Mouse (Mus musculus) midbrain, embryonic 15.5 days (tissue): ENCODE measurements around the gene Rrp7a. TPM values are rescaled to one million over a fixed set of nuclear protein-coding genes. Genes with fewer than 3 reads are reported as not detected.
"Not testable (repeated sequence)": the region's sequence is repeated elsewhere in the genome, so short reads cannot be mapped to it uniquely, and the experiment has no call there.

Experiments
- ATAC-seq: fragments of 200-750 bp; cut with Nextera tagmentation; replicated peaks from 2 replicates; pipeline ENCODE4 v1.8.0; 2017; ENCODE audit warnings: moderate TSS enrichment
- H3K27ac ChIP-seq: fragments of 300-500 bp; sonication (generic); 2 replicates; pipeline ENCODE4 v1.5.1; 2015; ENCODE audit warnings: mild to moderate bottlenecking, inconsistent platforms
- H3K27me3 ChIP-seq: fragments of 300-500 bp; sonication (generic); replicated peaks from 2 replicates; pipeline ENCODE4 v1.6.1; 2015; ENCODE audit warnings: inconsistent platforms
- H3K36me3 ChIP-seq: fragments of 300-500 bp; sonication (generic); replicated peaks from 2 replicates; pipeline ENCODE4 v1.6.1; 2015; ENCODE audit warnings: inconsistent platforms
- H3K4me1 ChIP-seq: fragments of 300-500 bp; sonication (generic); 2 replicates; pipeline ENCODE4 v1.6.1; 2015; ENCODE audit warnings: inconsistent platforms
- H3K4me2 ChIP-seq: fragments of 300-500 bp; sonication (generic); 2 replicates; pipeline ENCODE4 v1.6.1; 2015; ENCODE audit warnings: inconsistent platforms, mild to moderate bottlenecking, moderate library complexity
- H3K4me3 ChIP-seq: fragments of 300-500 bp; sonication (generic); 2 replicates; pipeline ENCODE4 v1.5.1; 2015; ENCODE audit warnings: mild to moderate bottlenecking, inconsistent platforms
- H3K9ac ChIP-seq: fragments of 300-500 bp; sonication (generic); 2 replicates; pipeline ENCODE4 v1.6.1; 2015; ENCODE audit warnings: mild to moderate bottlenecking, inconsistent platforms
- H3K9me3 ChIP-seq: fragments of 300-500 bp; sonication (generic); 2 replicates; pipeline ENCODE4 v1.6.1; 2016; ENCODE audit warnings: inconsistent platforms
- WGBS: fragments of 180-500 bp; shearing (Covaris S2); methylation state at CpG from one replicate; pipeline ENCODE4 v1.1.7; 2015; ENCODE audit warnings: mixed read lengths; 5-methylcytosine and 5-hydroxymethylcytosine counted together
- polyA plus RNA-seq: library from polyadenylated mRNA; unstranded; fragments of >200 nt; fragmentation: Nextera tagmentation; extraction: Ambion mirVana; gene quantifications from 2 replicates; pipeline ENCODE4 v1.2.1, GENCODE M21; 2015

Rrp7a gene
- polyA plus RNA-seq, 1 experiment from 2014 or later = 86.8 TPM

- 89% methylated on average over 4 of the region's 4 CpGs for WGBS
- ATAC-seq = no peak
- H3K27ac ChIP-seq = 0 out of 2 replicates have a peak overlapping the region, but pooled peaks have one; percentile 8
Measured at GRCm38 (mm10) chr15:83150694-83151093, 28.1 kb upstream of the Rrp7a start.

GRCm38 (mm10) chr15:83150073-83150442 lies 27.5 kb upstream of the Rrp7a start:
- Histone ChIP-seq H3K4me3 (peak overlapping the region; percentile 86), H3K4me1 (peaks cover 17% of the 10 kb centered on the region)
- 19% methylated on average over 3 of the region's 3 CpGs for WGBS

More at GRCm38 (mm10) chr15:83150694-83151093, 28.1 kb upstream of the Rrp7a start:
- Histone ChIP-seq H3K4me3 (no peak overlapping the region), H3K4me2 (no peak overlapping the region), H3K36me3 (0 out of 2 replicates have a peak, but pooled peaks cover 2% of the 10 kb centered on the region), H3K9ac (no peak overlapping the region), H3K9me3 (no peaks in the 10 kb centered on the region), H3K27me3 (no peaks in the 10 kb centered on the region), H3K4me1 (peaks cover 17% of the 10 kb centered on the region)

GRCm38 (mm10) chr15:83149196-83150072 lies 26.8 kb upstream of the Rrp7a start, which contains the start of gene Poldip3:
Gene Poldip3, minus strand, starts transcription at chr15:83149384.
- Histone ChIP-seq H3K9ac (peak within 1 kb of the TSS; percentile 96), H3K4me1 (peaks cover 17% of the 10 kb centered on the region), H3K4me2 (peak within 1 kb of the TSS; percentile 88), H3K9me3 (no peaks in the 10 kb centered on the region), H3K27me3 (no peaks in the 10 kb centered on the region), H3K27ac (peak within 1 kb of the TSS; percentile 99), H3K36me3 (0 out of 2 replicates have a peak, but pooled peaks cover 2% of the 10 kb centered on the region), H3K4me3 (peak within 1 kb of the TSS; percentile 86)
- WGBS = under 1% methylated on average over 56 of the region's 56 CpGs
- peak; percentile 93 for ATAC-seq

More at GRCm38 (mm10) chr15:83150073-83150442, 27.5 kb upstream of the Rrp7a start:
- H3K27me3 ChIP-seq = no peaks in the 10 kb centered on the region
- peak overlapping the region; percentile 96 for H3K9ac ChIP-seq
- no peak for ATAC-seq
- H3K9me3 ChIP-seq = no peaks in the 10 kb centered on the region
- 0 out of 2 replicates have a peak, but pooled peaks cover 2% of the 10 kb centered on the region for H3K36me3 ChIP-seq
- peak overlapping the region; percentile 99 for H3K27ac ChIP-seq
- peak overlapping the region; percentile 46 for H3K4me2 ChIP-seq

GRCm38 (mm10) chr15:83148801-83149195 lies 26.2 kb upstream of the Rrp7a start:
- peak; percentile 74 for ATAC-seq
- peak overlapping the region; percentile 88 for H3K4me2 ChIP-seq
- H3K4me3 ChIP-seq = peak overlapping the region; percentile 86
- H3K27me3 ChIP-seq = no peaks in the 10 kb centered on the region
- no peaks in the 10 kb centered on the region for H3K9me3 ChIP-seq
- H3K9ac ChIP-seq = peak overlapping the region; percentile 96
- H3K27ac ChIP-seq = peak overlapping the region; percentile 99
- under 1% methylated on average over 40 of the region's 41 CpGs for WGBS
- H3K36me3 ChIP-seq = 0 out of 2 replicates have a peak, but pooled peaks cover 2% of the 10 kb centered on the region
- H3K4me1 ChIP-seq = peaks cover 20% of the 10 kb centered on the region

GRCm38 (mm10) chr15:83148395-83148794 lies 25.8 kb upstream of the Rrp7a start:
- Histone ChIP-seq H3K27me3 (no peaks in the 10 kb centered on the region), H3K4me1 (peaks cover 22% of the 10 kb centered on the region), H3K27ac (peak overlapping the region; percentile 99), H3K9ac (peak overlapping the region; percentile 96), H3K36me3 (no peaks in the 10 kb centered on the region), H3K4me3 (peak overlapping the region; percentile 86), H3K9me3 (no peaks in the 10 kb centered on the region), H3K4me2 (peak overlapping the region; percentile 88)
- no peak for ATAC-seq
- 4% methylated on average over 21 of the region's 21 CpGs for WGBS

DNA sequence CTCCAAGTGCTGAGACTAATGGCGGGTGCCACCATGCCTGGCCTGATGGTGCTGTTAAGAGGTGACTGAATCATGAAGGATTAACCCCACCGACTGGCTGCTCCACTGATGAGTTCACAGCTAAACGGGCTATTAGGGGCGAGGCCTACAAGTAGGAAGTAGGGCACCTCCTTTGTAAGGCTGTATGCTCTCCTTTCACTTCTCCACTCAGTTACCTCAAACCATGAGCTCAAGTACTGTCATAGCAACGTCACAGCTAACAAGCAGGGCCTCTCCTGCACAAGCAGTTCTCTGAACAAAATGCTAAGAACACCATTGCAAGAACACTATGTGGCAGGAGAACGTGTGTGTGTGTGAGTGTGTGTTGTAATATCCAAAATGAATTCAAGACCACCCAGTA lies 22.9 kb upstream of the Rrp7a start:
- H3K27me3 ChIP-seq = no peaks in the 10 kb centered on the region
- no peak for ATAC-seq
- no peaks in the 10 kb centered on the region for H3K36me3 ChIP-seq
- no peak overlapping the region for H3K4me3 ChIP-seq
- no peak overlapping the region for H3K4me2 ChIP-seq
- no peaks in the 10 kb centered on the region for H3K9me3 ChIP-seq
- H3K9ac ChIP-seq = no peak overlapping the region
- 94% methylated on average over 6 of the region's 6 CpGs for WGBS
- H3K4me1 ChIP-seq = peaks cover 33% of the 10 kb centered on the region
- H3K27ac ChIP-seq = no peak overlapping the region

GRCm38 (mm10) chr15:83142861-83143260 lies 20.3 kb upstream of the Rrp7a start:
- ATAC-seq = no peak
- 27% methylated on average over 5 of the region's 5 CpGs for WGBS

DNA sequence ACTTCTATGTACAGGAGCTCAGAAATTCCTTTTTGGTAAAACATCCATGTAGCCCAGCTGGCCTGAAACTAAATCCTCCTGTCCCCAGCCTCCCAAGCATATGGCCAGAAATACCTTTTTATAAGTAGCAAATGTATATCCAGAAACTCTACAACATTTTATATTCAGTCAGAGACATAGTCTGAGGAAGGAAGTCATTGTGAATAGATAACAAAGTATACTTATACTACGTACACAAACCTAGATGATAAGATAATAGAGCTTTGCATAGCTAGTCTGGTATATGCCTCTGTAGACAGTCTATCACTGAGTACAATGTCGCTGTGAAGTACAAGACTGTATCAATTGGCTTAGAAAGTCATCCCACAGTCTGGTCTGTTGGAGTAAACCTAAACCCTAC lies 13.1 kb upstream of the Rrp7a start:
- Histone ChIP-seq H3K9me3 (no peaks in the 10 kb centered on the region), H3K27me3 (no peaks in the 10 kb centered on the region), H3K9ac (no peak overlapping the region), H3K36me3 (peaks cover 35% of the 10 kb centered on the region), H3K27ac (no peak overlapping the region), H3K4me1 (no peaks in the 10 kb centered on the region), H3K4me2 (no peak overlapping the region), H3K4me3 (no peak overlapping the region)
- WGBS = 92% methylated on average over 2 of the region's 2 CpGs
- ATAC-seq = no peak

More at GRCm38 (mm10) chr15:83142861-83143260, 20.3 kb upstream of the Rrp7a start:
- no peaks in the 10 kb centered on the region for H3K27me3 ChIP-seq
- no peaks in the 10 kb centered on the region for H3K9me3 ChIP-seq
- H3K9ac ChIP-seq = no peak overlapping the region
- no peak overlapping the region for H3K27ac ChIP-seq
- no peaks in the 10 kb centered on the region for H3K36me3 ChIP-seq
- H3K4me1 ChIP-seq = peaks cover 24% of the 10 kb centered on the region
- H3K4me3 ChIP-seq = no peak overlapping the region
- no peak overlapping the region for H3K4me2 ChIP-seq

- Histone ChIP-seq H3K27ac (no peak overlapping the region), H3K4me3 (no peak overlapping the region), H3K4me2 (no peak overlapping the region), H3K36me3 (peaks cover 43% of the 10 kb centered on the region), H3K9ac (no peak overlapping the region), H3K4me1 (no peaks in the 10 kb centered on the region), H3K27me3 (no peaks in the 10 kb centered on the region), H3K9me3 (no peaks in the 10 kb centered on the region)
- WGBS = 92% methylated on average over 6 of the region's 6 CpGs
- ATAC-seq = no peak
Measured at GRCm38 (mm10) chr15:83134671-83135070, 12.1 kb upstream of the Rrp7a start.

- no peaks in the 10 kb centered on the region for H3K9me3 ChIP-seq
- no peak overlapping the region for H3K9ac ChIP-seq
- H3K4me1 ChIP-seq = no peaks in the 10 kb centered on the region
- ATAC-seq = no peak
- H3K27ac ChIP-seq = no peak overlapping the region
- H3K4me3 ChIP-seq = no peak overlapping the region
- peaks cover 61% of the 10 kb centered on the region for H3K36me3 ChIP-seq
- 91% methylated on average over 7 of the region's 7 CpGs for whole genome bisulfite sequencing
- H3K4me2 ChIP-seq = no peak overlapping the region
- H3K27me3 ChIP-seq = no peaks in the 10 kb centered on the region
Measured at GRCm38 (mm10) chr15:83129530-83130231, 7.1 kb upstream of the Rrp7a start.

DNA sequence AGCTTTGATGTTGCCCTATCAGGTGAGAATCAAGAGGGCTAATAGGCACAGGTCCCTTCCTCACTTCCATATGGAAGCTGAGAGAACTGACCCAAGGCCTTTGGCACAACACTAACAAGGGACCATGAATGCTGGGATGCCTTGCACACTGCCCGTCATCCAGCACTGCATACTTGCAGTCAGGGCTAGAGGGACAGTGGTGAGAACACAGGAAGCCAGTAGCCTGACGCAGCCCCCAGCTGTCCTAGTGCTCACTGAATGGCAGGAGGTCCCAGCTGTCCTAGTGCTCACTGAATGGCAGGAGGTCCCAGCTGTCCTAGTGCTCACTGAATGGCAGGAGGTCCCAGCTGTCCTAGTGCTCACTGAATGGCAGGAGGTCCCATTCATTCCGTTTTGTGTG lies 4.4 kb upstream of the Rrp7a start:
- H3K36me3 ChIP-seq = peaks cover 50% of the 10 kb centered on the region
- H3K4me2 ChIP-seq, H3K27ac ChIP-seq, H3K4me3 ChIP-seq, ATAC-seq, H3K27me3 ChIP-seq, H3K9ac ChIP-seq, H3K4me1 ChIP-seq, H3K9me3 ChIP-seq: not testable (repeated sequence)
- 48% methylated on average over 3 of the region's 3 CpGs for WGBS

DNA sequence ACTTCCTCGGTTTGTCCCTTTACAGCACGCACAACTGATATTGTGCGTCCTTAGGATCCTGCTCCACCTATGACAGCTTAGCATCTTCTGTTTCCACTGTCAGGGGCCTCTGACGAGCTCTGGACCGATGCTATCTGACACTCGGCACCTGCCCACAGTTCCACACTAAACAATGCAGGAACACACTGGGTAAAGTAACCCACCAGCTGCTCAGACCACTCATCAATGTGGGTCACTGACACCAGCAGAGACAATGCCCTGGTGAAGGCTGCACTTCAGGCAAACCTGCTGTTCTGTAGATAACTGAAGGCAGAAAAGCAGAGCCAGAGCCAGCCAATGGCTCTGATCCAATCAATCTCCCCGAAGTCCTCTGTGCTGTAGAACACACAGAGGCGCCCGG lies 4.0 kb upstream of the Rrp7a start:
- WGBS = 88% methylated on average over 9 of the region's 9 CpGs
- H3K9ac ChIP-seq = no peak overlapping the region
- peaks cover 6% of the 10 kb centered on the region for H3K4me1 ChIP-seq
- H3K27me3 ChIP-seq = no peaks in the 10 kb centered on the region
- H3K4me2 ChIP-seq = no peak overlapping the region
- H3K36me3 ChIP-seq = peaks cover 46% of the 10 kb centered on the region
- no peak for ATAC-seq
- H3K4me3 ChIP-seq = no peak overlapping the region
- no peaks in the 10 kb centered on the region for H3K9me3 ChIP-seq
- no peak overlapping the region for H3K27ac ChIP-seq
